Mouse (Mus musculus) embryonic facial prominence, embryonic 14.5 days (tissue): ENCODE results near the gene Btbd9. TPM values are rescaled to one million over a fixed set of nuclear protein-coding genes. Genes with fewer than 3 reads are reported as not detected.

Source experiments
- ATAC-seq: fragments of 200-750 bp; cut with Nextera tagmentation; 2 replicates; pipeline ENCODE4 v1.8.0; 2017; ENCODE audit warnings: low read depth, moderate number of reproducible peaks, moderate TSS enrichment
- DNase-seq: peaks from one replicate; pipeline ENCODE4 v3.0.0-alpha.2; 2015; ENCODE audit warnings: low spot score
- H3K27ac ChIP-seq: fragments of 300-500 bp; sonication (generic); replicated peaks from 2 replicates; pipeline ENCODE4 v1.5.1; 2014; ENCODE audit warnings: low read depth, mild to moderate bottlenecking, low read length, moderate library complexity
- H3K27me3 ChIP-seq: fragments of 300-500 bp; sonication (generic); replicated peaks from 2 replicates; pipeline ENCODE4 v1.6.1; 2014; ENCODE audit warnings: low read length; ENCODE audit not compliant: control insufficient read depth, insufficient read depth
- H3K36me3 ChIP-seq: fragments of 300-500 bp; sonication (generic); 2 replicates; pipeline ENCODE4 v1.6.1; 2014; ENCODE audit warnings: low read length, mixed read lengths; ENCODE audit not compliant: control insufficient read depth, insufficient read depth
- H3K4me1 ChIP-seq: fragments of 300-500 bp; sonication (generic); 2 replicates; pipeline ENCODE4 v1.6.1; 2014; ENCODE audit warnings: antibody characterized with exemption, low read length; ENCODE audit not compliant: control insufficient read depth, insufficient read depth
- H3K4me2 ChIP-seq: fragments of 300-500 bp; sonication (generic); 2 replicates; pipeline ENCODE4 v1.6.1; 2014; ENCODE audit warnings: low read depth, mild to moderate bottlenecking, low read length, moderate library complexity, mixed read lengths
- H3K4me3 ChIP-seq: fragments of 300-500 bp; sonication (generic); 2 replicates; pipeline ENCODE4 v1.5.1; 2014; ENCODE audit warnings: low read depth, mild to moderate bottlenecking, low read length
- H3K9ac ChIP-seq: fragments of 300-500 bp; sonication (generic); 2 replicates; pipeline ENCODE4 v1.6.1; 2014; ENCODE audit warnings: low read depth, mild to moderate bottlenecking, low read length, moderate library complexity, mixed read lengths
- H3K9me3 ChIP-seq: fragments of 300-500 bp; sonication (generic); 2 replicates; pipeline ENCODE4 v1.6.1; 2016; ENCODE audit warnings: low read length; ENCODE audit not compliant: control insufficient read depth
- WGBS: fragments of 180-500 bp; shearing (Covaris S2); extraction: QIAGEN DNeasy Blood & Tissue Kit; methylation state at CpG from one replicate; pipeline ENCODE4 v1.1.7; 2014; 5-methylcytosine and 5-hydroxymethylcytosine counted together
- polyA plus RNA-seq: library from polyadenylated mRNA; unstranded; fragments of >200 nt; fragmentation: Nextera tagmentation; extraction: Ambion mirVana; gene quantifications from 2 replicates; pipeline ENCODE4 v1.2.1, GENCODE M21; 2014

The Btbd9 gene
- polyA plus RNA-seq, 1 experiment from 2014 or later = 38.0 TPM

DNA sequence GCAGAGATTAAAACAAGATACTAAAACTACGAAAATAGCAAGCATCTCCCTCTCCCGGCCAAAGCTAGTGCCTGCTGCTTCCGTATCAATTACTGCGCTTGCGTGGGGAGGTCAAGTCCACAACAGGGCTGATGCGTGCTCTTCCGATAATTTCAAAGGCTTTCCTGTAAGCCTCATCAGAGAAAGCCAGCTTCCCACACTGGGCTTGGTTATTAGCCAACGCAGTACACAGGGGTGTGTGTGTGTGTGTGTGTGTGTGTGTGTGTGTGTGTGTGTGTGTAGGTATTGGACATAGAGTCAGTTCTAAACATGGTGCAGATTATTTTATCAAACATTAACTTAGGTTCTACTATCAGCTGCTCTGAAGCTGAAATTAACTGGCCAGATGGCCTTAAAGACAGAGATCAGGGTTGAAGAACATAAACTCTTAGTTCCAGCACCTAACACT is 30.4 kb upstream of the Btbd9 start:
- Histone ChIP-seq H3K4me2 (no peak overlapping the region), H3K9ac (no peak overlapping the region), H3K36me3 (peaks cover 33% of the 10 kb centered on the region), H3K4me3 (no peak overlapping the region), H3K27me3 (no peaks in the 10 kb centered on the region), H3K9me3 (no peaks in the 10 kb centered on the region), H3K4me1 (peaks cover 16% of the 10 kb centered on the region), H3K27ac (no peak overlapping the region)
- 89% methylated on average over 8 of the region's 8 CpGs for WGBS
- no peak for DNase-seq
- no peak for ATAC-seq

DNA sequence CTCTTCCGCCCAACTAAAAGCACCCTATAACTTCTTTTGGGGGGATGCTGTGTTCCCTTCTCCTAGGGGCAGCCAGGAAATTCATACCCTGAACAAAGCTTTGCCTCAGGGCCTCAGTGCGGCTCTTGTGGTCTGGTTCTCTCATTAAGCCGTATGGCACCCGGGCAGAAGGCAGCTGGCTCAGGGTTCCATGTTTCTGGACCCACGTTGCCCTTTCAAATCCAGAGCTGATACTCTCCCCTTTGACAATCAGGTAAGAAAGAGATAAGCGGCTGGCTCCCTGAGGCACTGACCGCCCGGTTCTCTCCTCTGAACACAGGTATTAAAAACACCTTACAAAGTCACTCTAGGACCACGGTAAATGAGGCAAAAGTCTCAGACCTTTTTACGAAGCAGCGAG is 29.9 kb upstream of the Btbd9 start:
- DNase-seq = no peak
- no peak overlapping the region for H3K9ac ChIP-seq
- H3K9me3 ChIP-seq = no peaks in the 10 kb centered on the region
- H3K27me3 ChIP-seq = no peaks in the 10 kb centered on the region
- H3K27ac ChIP-seq = no peak overlapping the region
- no peak overlapping the region for H3K4me3 ChIP-seq
- WGBS = 85% methylated on average over 11 of the region's 11 CpGs
- H3K4me1 ChIP-seq = peaks cover 12% of the 10 kb centered on the region
- no peak for ATAC-seq
- H3K4me2 ChIP-seq = no peak overlapping the region
- peaks cover 38% of the 10 kb centered on the region for H3K36me3 ChIP-seq

DNA sequence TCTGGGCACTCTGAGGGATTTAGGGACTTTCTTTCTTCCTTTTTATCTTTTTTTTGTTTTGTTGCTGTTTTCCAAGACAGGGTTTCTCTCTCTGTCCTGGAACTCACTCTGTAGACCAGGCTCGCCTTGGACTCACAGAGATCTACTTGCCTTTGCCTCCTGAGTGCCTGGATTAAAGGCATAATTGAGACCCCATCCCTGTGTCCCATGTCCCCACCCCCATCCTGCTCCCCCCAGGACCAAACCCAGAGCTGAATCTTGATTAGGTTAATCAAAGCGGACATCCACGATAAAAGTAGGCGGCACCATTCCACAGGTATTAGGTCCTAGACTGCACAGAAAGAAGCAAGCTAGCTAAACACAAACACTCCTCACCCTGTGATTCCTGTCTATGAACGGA is 28.7 kb upstream of the Btbd9 start:
- WGBS = 72% methylated on average over 5 of the region's 5 CpGs
- Histone ChIP-seq H3K36me3 (peaks cover 50% of the 10 kb centered on the region), H3K9me3 (no peaks in the 10 kb centered on the region), H3K4me3 (no peak overlapping the region), H3K9ac (no peak overlapping the region), H3K4me2 (no peak overlapping the region), H3K4me1 (0 out of 2 replicates have a peak, but pooled peaks cover 5% of the 10 kb centered on the region), H3K27ac (no peak overlapping the region), H3K27me3 (no peaks in the 10 kb centered on the region)
- ATAC-seq (no peak), DNase-seq (no peak)

DNA sequence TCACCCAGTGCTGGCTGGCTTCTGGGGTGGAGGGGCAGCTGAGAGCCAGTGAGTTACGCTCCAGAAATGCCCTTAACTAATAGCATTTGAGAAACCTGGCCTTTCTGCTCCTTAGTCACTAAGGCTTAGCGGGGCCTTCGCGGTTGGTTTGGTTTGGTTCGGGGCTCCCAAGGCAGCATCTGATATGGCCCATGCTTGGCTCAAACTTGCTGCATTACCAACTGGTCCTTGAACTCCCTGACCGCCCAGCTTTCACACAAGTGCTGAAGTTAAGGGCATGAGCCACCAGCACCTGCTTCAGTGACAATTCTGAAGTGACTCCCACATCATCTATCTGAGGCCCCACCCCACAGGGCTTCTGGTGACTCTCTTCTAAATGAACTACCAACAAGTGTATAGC is 28.0 kb upstream of the Btbd9 start:
- Histone ChIP-seq H3K36me3 (peaks cover 54% of the 10 kb centered on the region), H3K4me1 (0 out of 2 replicates have a peak, but pooled peaks cover 5% of the 10 kb centered on the region), H3K4me3 (no peak overlapping the region), H3K4me2 (no peak overlapping the region), H3K9ac (no peak overlapping the region), H3K9me3 (no peaks in the 10 kb centered on the region), H3K27ac (no peak overlapping the region), H3K27me3 (no peaks in the 10 kb centered on the region)
- DNase-seq = no peak
- 85% methylated on average over 6 of the region's 6 CpGs for WGBS
- ATAC-seq = no peak

DNA sequence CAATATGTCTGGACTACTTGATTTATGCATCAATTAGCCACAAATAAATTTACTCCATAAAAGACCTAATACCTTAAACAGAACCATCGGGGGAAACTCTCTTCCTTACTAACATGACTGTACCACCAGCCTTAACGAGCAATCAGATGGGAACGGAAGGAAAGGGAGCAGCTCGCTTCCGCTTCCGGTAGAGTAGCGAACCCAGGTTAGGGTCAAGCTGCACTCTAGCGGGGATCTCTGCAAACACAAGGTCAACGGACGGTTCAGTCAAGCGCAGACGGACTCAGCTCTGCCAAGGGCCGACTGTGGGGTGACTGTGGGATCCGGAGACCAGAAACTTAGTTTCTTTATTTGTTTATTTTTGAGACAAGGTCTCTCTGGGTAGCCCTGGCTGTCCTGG is 25.9 kb upstream of the Btbd9 start:
- DNase-seq = no peak
- no peaks in the 10 kb centered on the region for H3K4me1 ChIP-seq
- 94% methylated on average over 14 of the region's 14 CpGs for WGBS
- no peak overlapping the region for H3K9ac ChIP-seq
- H3K9me3 ChIP-seq = no peaks in the 10 kb centered on the region
- ATAC-seq = no peak
- H3K27me3 ChIP-seq = no peaks in the 10 kb centered on the region
- no peak overlapping the region for H3K27ac ChIP-seq
- H3K4me3 ChIP-seq = no peak overlapping the region
- H3K36me3 ChIP-seq = peaks cover 68% of the 10 kb centered on the region
- no peak overlapping the region for H3K4me2 ChIP-seq

DNA sequence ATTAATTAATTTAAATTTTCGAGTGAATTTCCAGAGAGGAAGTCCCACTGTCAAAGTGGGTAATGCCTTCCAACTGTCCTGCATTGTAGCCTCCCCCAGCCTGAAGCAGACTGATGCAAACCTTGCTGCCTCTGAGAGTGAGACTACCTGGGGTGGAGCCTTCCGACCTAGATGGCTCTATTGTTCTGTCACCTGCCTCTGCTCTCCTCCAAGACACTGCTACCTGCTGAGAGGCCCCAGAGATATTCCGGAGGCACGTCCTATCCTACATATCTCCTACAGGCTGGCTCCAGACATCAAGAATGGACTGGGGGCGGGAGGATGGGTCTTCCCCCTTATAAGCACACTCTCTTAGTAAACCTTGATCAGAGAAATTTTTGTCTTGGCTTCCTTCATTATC is 22.0 kb upstream of the Btbd9 start:
- DNase-seq = no peak
- no peaks in the 10 kb centered on the region for H3K4me1 ChIP-seq
- WGBS = 82% methylated on average over 5 of the region's 5 CpGs
- peaks cover 84% of the 10 kb centered on the region for H3K36me3 ChIP-seq
- no peak for ATAC-seq
- no peak overlapping the region for H3K4me2 ChIP-seq
- H3K27me3 ChIP-seq = no peaks in the 10 kb centered on the region
- no peak overlapping the region for H3K4me3 ChIP-seq
- H3K9ac ChIP-seq = no peak overlapping the region
- no peak overlapping the region for H3K27ac ChIP-seq
- H3K9me3 ChIP-seq = no peaks in the 10 kb centered on the region

DNA sequence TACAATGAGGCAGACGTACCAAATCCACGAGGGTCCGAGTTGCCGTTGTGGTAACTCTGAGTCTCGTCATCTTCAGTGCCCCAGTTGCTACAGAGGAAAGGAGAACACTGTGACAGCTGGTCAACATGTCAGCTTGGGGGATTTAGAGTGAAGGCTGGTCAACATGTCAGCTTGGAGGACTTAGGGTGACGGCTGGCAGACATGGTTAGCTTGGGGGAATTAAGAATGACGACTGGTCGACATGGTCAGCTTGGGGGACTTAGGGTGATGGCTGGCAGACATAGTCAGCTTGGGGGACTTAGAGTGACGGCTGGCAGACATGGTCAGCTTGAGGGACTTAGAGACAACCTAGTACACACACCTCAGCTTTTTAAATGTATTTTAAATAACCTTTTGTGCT is 21.5 kb upstream of the Btbd9 start:
- no peak overlapping the region for H3K27ac ChIP-seq
- no peak for DNase-seq
- H3K4me3 ChIP-seq = no peak overlapping the region
- no peak for ATAC-seq
- no peak overlapping the region for H3K4me2 ChIP-seq
- no peaks in the 10 kb centered on the region for H3K9me3 ChIP-seq
- no peaks in the 10 kb centered on the region for H3K4me1 ChIP-seq
- H3K36me3 ChIP-seq = peaks cover 84% of the 10 kb centered on the region
- no peak overlapping the region for H3K9ac ChIP-seq
- 92% methylated on average over 9 of the region's 9 CpGs for WGBS
- H3K27me3 ChIP-seq = no peaks in the 10 kb centered on the region

DNA sequence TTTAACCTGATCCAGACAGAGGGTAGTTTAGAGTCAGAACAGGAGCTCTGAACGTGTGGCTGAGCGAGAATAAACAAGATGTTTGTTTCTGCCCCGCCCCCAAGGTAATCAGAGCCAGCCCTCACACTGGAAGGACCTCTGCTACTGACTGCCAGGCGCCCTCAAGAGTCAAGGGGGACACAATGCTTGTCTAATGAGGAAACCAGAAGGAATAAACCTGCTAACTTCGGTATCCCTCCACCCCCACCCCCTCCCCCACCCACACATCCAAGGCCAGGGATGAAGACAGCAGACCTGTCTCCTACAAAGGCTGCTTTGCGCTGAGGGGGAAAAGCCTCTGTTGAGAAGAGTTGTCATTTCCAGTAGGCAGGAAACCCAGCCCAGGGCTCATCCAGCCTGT is 18.6 kb upstream of the Btbd9 start:
- 22% methylated on average over 6 of the region's 6 CpGs for WGBS
- Histone ChIP-seq H3K36me3 (peaks cover 61% of the 10 kb centered on the region), H3K4me3 (no peak overlapping the region), H3K9me3 (no peaks in the 10 kb centered on the region), H3K27ac (no peak overlapping the region), H3K9ac (no peak overlapping the region), H3K27me3 (no peaks in the 10 kb centered on the region), H3K4me1 (no peaks in the 10 kb centered on the region), H3K4me2 (no peak overlapping the region)
- DNase-seq = no peak
- ATAC-seq = no peak

DNA sequence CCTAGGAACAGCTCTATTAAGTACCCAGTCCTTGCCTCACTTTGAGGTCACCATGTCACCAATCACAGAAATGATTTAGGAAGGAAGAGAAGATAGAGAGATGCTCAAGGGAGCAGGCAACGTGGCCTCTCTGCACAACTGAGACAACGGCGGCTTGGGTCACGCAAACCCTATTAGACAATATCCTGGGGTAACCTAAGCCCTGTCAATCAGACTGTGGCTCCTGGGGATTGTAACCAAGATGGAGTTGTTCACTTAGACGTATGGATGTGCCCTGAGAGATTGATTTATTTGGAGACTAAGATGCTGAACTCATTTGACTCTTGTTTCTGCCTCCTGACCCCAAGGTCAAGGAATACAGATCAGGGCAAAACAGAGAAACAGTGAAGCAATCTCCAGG is 18.1 kb upstream of the Btbd9 start:
- H3K36me3 ChIP-seq = peaks cover 58% of the 10 kb centered on the region
- WGBS = 27% methylated on average over 5 of the region's 5 CpGs
- DNase-seq = no peak

More for the DNA sequence above, 18.1 kb upstream of the Btbd9 start:
- H3K4me2 ChIP-seq = no peak overlapping the region
- no peak overlapping the region for H3K4me3 ChIP-seq
- no peaks in the 10 kb centered on the region for H3K27me3 ChIP-seq
- H3K9ac ChIP-seq = no peak overlapping the region
- H3K4me1 ChIP-seq = no peaks in the 10 kb centered on the region
- H3K9me3 ChIP-seq = no peaks in the 10 kb centered on the region
- ATAC-seq = no peak
- no peak overlapping the region for H3K27ac ChIP-seq
